Mouse (Mus musculus): ENCODE measurements at regions not wholly inside any gene's neighbourhood (a gene's known extent, or its start where the extent isn't known, plus 50 kb on each side); places are given as distances from the start of the nearest gene placed in this dataset.
A peak's percentile ranks its signal among the peaks of the same experiment; 100 is the strongest.

GRCm38 (mm10) chr12:109864826-109865225 lies 264.7 kb upstream of the Rtl1 start:
- no peak for DNase-seq (ENCODE audit: extremely low spot score in 1 of 2, low spot score in 1 of 2)

GRCm38 (mm10) chr12:109871021-109871420 lies 270.9 kb upstream of the Rtl1 start:
- no peak for DNase-seq (ENCODE audit: extremely low spot score in 1 of 2, low spot score in 1 of 2)

GRCm38 (mm10) chr12:109874466-109874865 lies 274.3 kb upstream of the Rtl1 start:
- DNase-seq (ENCODE audit: extremely low spot score in 1 of 2, low spot score in 1 of 2) = no peak

GRCm38 (mm10) chr12:109881108-109881507 lies 281.0 kb upstream of the Rtl1 start:
- no peak for DNase-seq (ENCODE audit: extremely low spot score in 1 of 2, low spot score in 1 of 2)

GRCm38 (mm10) chr12:109891206-109891605 lies 291.1 kb upstream of the Rtl1 start:
- no peak for DNase-seq (ENCODE audit: extremely low spot score in 1 of 2, low spot score in 1 of 2)

GRCm38 (mm10) chr12:109892834-109893233 lies 292.7 kb upstream of the Rtl1 start:
- no peak for DNase-seq (ENCODE audit: extremely low spot score in 1 of 2, low spot score in 1 of 2)

GRCm38 (mm10) chr12:109893657-109894056 lies 293.5 kb upstream of the Rtl1 start:
- peak in 1 of 2 experiments; percentile 3 for DNase-seq (ENCODE audit: extremely low spot score in 1 of 2, low spot score in 1 of 2)

- no peak for DNase-seq (ENCODE audit: extremely low spot score in 1 of 2, low spot score in 1 of 2)
Observed at GRCm38 (mm10) chr12:109895389-109895788, 295.3 kb upstream of the Rtl1 start.

GRCm38 (mm10) chr12:109896397-109896796 lies 296.3 kb upstream of the Rtl1 start:
- DNase-seq (ENCODE audit: extremely low spot score in 1 of 2, low spot score in 1 of 2) = no peak

- no peak for DNase-seq (ENCODE audit: extremely low spot score in 1 of 2, low spot score in 1 of 2)
Observed at GRCm38 (mm10) chr12:109896906-109897305, 296.8 kb upstream of the Rtl1 start.

- no peak for DNase-seq (ENCODE audit: extremely low spot score in 1 of 2, low spot score in 1 of 2)
Observed at GRCm38 (mm10) chr12:109897861-109898385, 297.8 kb upstream of the Rtl1 start.

GRCm38 (mm10) chr12:109899420-109899819 lies 299.3 kb upstream of the Rtl1 start:
- no peak for DNase-seq (ENCODE audit: extremely low spot score in 1 of 2, low spot score in 1 of 2)

- DNase-seq (ENCODE audit: extremely low spot score in 1 of 2, low spot score in 1 of 2) = peak in 1 of 2 experiments; percentile 13
Observed at GRCm38 (mm10) chr12:109910966-109911495, 310.9 kb upstream of the Rtl1 start.

GRCm38 (mm10) chr12:109911506-109911905 lies 311.4 kb upstream of the Rtl1 start:
- DNase-seq (ENCODE audit: extremely low spot score in 1 of 2, low spot score in 1 of 2) = no peak

- DNase-seq (ENCODE audit: extremely low spot score in 1 of 2, low spot score in 1 of 2) = no peak
Observed at GRCm38 (mm10) chr12:109917761-109918160, 317.6 kb upstream of the Rtl1 start.

- no peak for DNase-seq (ENCODE audit: extremely low spot score in 1 of 2, low spot score in 1 of 2)
Observed at GRCm38 (mm10) chr12:109918901-109919300, 318.8 kb upstream of the Rtl1 start.

GRCm38 (mm10) chr12:109922111-109922510 lies 322.0 kb upstream of the Rtl1 start:
- DNase-seq (ENCODE audit: extremely low spot score in 1 of 2, low spot score in 1 of 2) = no peak

- DNase-seq (ENCODE audit: extremely low spot score in 1 of 2, low spot score in 1 of 2) = peak in 1 of 2 experiments; percentile 20
Observed at GRCm38 (mm10) chr12:109925866-109926265, 325.7 kb upstream of the Rtl1 start.

GRCm38 (mm10) chr12:109926643-109927042 lies 326.5 kb upstream of the Rtl1 start:
- no peak for DNase-seq (ENCODE audit: extremely low spot score in 1 of 2, low spot score in 1 of 2)

GRCm38 (mm10) chr12:109946179-109946578 lies 332.7 kb upstream of the Dio3 start:
- DNase-seq (ENCODE audit: extremely low spot score in 1 of 2, low spot score in 1 of 2) = no peak

GRCm38 (mm10) chr12:109946936-109947335 lies 331.9 kb upstream of the Dio3 start:
- DNase-seq (ENCODE audit: extremely low spot score in 1 of 2, low spot score in 1 of 2) = no peak

- no peak for DNase-seq (ENCODE audit: extremely low spot score in 1 of 2, low spot score in 1 of 2)
Observed at GRCm38 (mm10) chr12:109947886-109948433, 330.9 kb upstream of the Dio3 start.
